Mouse (Mus musculus) erythroblast, embryonic 14.5 days (primary cell): ENCODE results near the gene Prkcz.

Source experiments
- GATA1 ChIP-seq: IDR thresholded peaks from 2 replicates; pipeline ENCODE4 v1.6.1; 2012; ENCODE audit warnings: low read length, inconsistent platforms, mixed read lengths
- TAL1 ChIP-seq: IDR thresholded peaks from 3 replicates; pipeline ENCODE4 v1.6.1; 2012; ENCODE audit warnings: low read length, inconsistent platforms, mixed read lengths

- TF ChIP-seq GATA1 (no peak), TAL1 (no peak)
Measured at GRCm38 (mm10) chr4:155227986-155228385, 133.2 kb downstream of the Prkcz start.
